Mouse (Mus musculus): Measurements from ENCODE around the gene Gm10681. TPM values are rescaled to one million over a fixed set of nuclear protein-coding genes. Genes with fewer than 3 reads are reported as not detected.
"Not testable (repeated sequence)": the region's sequence is repeated elsewhere in the genome, so short reads cannot be mapped to it uniquely, and the experiment has no call there.

The Gm10681 gene
- polyA plus RNA-seq, 1 experiment: not detected

DNA sequence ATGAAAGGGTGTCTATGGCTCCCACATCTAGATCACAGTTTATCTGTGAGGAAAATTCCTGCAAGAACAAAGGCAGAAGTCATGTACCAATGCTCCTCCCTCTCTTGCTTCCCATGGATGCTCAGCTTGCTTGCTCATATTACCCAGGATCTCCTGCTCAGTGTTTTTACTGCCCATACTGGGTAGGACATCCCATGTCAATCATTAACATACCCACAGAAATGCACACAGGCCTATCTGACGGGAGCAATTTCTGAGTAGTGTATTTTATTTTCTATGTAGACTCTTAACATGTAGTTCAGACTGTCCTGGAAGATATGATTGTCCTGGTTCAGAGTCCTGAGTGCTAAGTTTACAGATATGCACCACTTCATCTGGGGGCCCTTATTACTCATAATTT is 64.1 kb downstream of the Gm10681 start:
- WGBS: no CpG with 5 or more reads among the region's 1 CpGs
- not testable (repeated sequence) for DNase-seq (ENCODE audit: low read depth, low spot score)

- WGBS: 13% methylated on average over 1 of the region's 2 CpGs
- not testable (repeated sequence) for DNase-seq (ENCODE audit: low read depth, low spot score)
Measured at GRCm38 (mm10) chr3:98522779-98523178, 65.8 kb downstream of the Gm10681 start.

DNA sequence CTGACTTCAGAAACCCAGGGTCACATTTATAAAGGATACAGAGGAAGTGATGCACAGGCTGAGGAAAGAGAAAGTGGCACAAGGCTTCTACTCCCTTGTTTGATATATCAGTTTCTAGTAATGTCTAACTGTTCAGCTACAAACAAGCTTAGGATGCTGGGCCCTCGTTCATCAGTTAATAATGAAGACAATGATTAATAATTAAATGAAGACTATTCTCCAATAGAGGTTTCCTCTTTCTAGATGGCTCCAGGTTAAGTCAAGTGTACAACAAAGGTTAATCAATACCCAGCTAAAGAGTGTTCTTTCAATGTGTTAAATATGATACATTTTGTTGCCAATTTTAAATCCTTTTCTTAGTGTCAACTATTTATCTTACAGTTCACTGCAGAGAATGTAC is 78.2 kb downstream of the Gm10681 start, which contains the start of gene Hsd3b4:
Hsd3b4 (minus strand) TSS at position 101 of the 400 bp plus-strand sequence.
- not testable (repeated sequence) for DNase-seq (ENCODE audit: low read depth, low spot score)
- no CpG with 5 or more reads among the region's 1 CpGs for WGBS

DNA sequence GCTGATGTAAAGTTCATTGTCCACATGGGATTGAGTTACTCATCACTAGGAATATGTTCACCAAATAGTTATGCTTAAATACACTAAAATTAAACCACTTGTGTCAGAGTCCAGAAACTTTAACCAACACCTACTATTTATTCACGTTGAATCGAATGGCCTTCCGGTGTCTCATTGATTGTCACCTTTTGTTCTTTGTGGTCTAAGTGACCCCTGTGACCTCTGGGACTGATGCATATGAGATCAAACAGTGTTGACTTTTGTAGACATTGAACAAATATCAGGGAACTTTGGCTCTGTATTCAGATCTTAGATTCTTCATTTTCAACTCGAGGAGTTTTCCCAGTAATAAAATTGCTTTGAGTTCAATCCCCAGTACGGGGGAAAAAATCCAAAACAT is 81.4 kb downstream of the Gm10681 start:
- no CpG with 5 or more reads among the region's 5 CpGs for WGBS
- not testable (repeated sequence) for DNase-seq (ENCODE audit: low read depth, low spot score)

Other genes starting within 250 kb of the Gm10681 start
- gene Phgdh, start 248.8 kb downstream of the Gm10681 start, polyA plus RNA-seq (2012; rRNA removed): 23.3 and 26.8 TPM in 2 replicates
- 0.52 and 1.0 TPM in 2 replicates for gene Zfp697, start 206.3 kb downstream of the Gm10681 start, polyA plus RNA-seq (2012; rRNA removed)
- not detected in 2 replicates for gene Gm4450, start 131.7 kb downstream of the Gm10681 start, polyA plus RNA-seq (2012; rRNA removed)
- gene Hsd3b4, start 78.3 kb downstream of the Gm10681 start, polyA plus RNA-seq (2012; rRNA removed): not detected in 2 replicates
- not detected in 2 replicates for gene Hsd3b5, start 41.4 kb upstream of the Gm10681 start, polyA plus RNA-seq (2012; rRNA removed)
- 0.36 and 0.56 TPM in 2 replicates for gene Hsd3b2, start 135.7 kb upstream of the Gm10681 start, polyA plus RNA-seq (2012; rRNA removed)
- gene Hsd3b3, start 174.3 kb upstream of the Gm10681 start, polyA plus RNA-seq (2012; rRNA removed): 6.4 and 14.0 TPM in 2 replicates
- gene Hsd3b6, start 225.6 kb upstream of the Gm10681 start, polyA plus RNA-seq (2012; rRNA removed): not detected in 2 replicates

Data from large intestine, adult 2 months (tissue).